Comparison of ENCODE assay signal across 25 mouse cellular contexts in the genomic region with DNA sequence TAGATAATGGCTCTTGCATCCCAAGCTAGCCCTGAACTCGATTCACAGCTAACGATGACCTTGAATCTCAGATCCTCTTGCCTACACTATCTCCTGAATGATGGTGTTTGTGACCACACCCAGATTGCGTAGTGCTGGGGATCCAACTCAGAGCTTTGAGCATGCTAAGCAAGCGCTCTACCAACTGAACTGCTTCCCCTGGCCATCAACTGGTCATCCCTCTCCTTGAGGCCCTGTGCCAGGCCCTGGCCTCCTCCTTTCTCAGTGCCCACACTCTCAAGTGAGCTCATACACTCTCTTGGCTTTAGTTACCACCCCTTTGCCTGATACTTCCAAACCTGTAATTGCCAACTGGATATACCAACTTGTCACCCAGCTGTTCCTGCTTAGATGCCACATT. TPM values are rescaled to one million over a fixed set of nuclear protein-coding genes. Genes with fewer than 3 reads are reported as not detected.
A peak's percentile ranks its signal among the peaks of the same experiment; 100 is the strongest.
DNase-seq lines count a peak whose midpoint lies in the region; ATAC-seq and TF ChIP-seq lines count a peak whose summit lies in the region.
"Had no signal": no experiment of that assay in that cellular context is flagged by ENCODE, and none has a peak within 500 bp of the region (broad histone marks: within the 10 kb centered on the region; RNA-seq: fewer than 3 reads in every experiment).

No protein-coding gene starts in this region.

- H3ac ChIP-seq in myocyte (ENCODE audit: control insufficient read depth, insufficient read length): no peak overlapping the region

- no peaks in the 10 kb centered on the region for H3K27me3 ChIP-seq in myocyte (ENCODE audit: control insufficient read depth, insufficient read depth, insufficient read length)
- H3K27me3 ChIP-seq in midbrain, embryonic 14.5 days (ENCODE audit: control insufficient read depth, insufficient read depth, low read length): no peaks in the 10 kb centered on the region
- H3K27me3 ChIP-seq in hindbrain, embryonic 14.5 days (ENCODE audit: control insufficient read depth, insufficient read depth, low read length): no peaks in the 10 kb centered on the region
- H3K27me3 ChIP-seq: embryonic facial prominence, embryonic 15.5 days; forebrain, embryonic 12.5 days; Patski had no signal

- H3K36me3 ChIP-seq in myocyte (ENCODE audit: control insufficient read depth, insufficient read depth): no peaks in the 10 kb centered on the region
- H3K36me3 ChIP-seq in midbrain, embryonic 14.5 days (ENCODE audit: control insufficient read depth, insufficient read depth, low read length): no peaks in the 10 kb centered on the region
- H3K36me3 ChIP-seq in hindbrain, embryonic 14.5 days (replicated peaks; ENCODE audit: control insufficient read depth, insufficient read depth): no peaks in the 10 kb centered on the region
- H3K36me3 ChIP-seq: embryonic facial prominence, embryonic 13.5 days; embryonic facial prominence, embryonic 15.5 days; forebrain, embryonic 10.5 days; forebrain, embryonic 12.5 days; G1E had no signal

- H3K9ac ChIP-seq in midbrain, embryonic 14.5 days (replicated peaks; ENCODE audit: low read length): no peak overlapping the region
- no peak overlapping the region for H3K9ac ChIP-seq in hindbrain, embryonic 14.5 days
- H3K9ac ChIP-seq: embryonic facial prominence, embryonic 13.5 days; embryonic facial prominence, embryonic 15.5 days; forebrain, embryonic 12.5 days had no signal

- 95% methylated on average over 4 of the region's 4 CpGs for WGBS in midbrain, embryonic 14.5 days
- WGBS in hindbrain, embryonic 14.5 days: 93% methylated on average over 4 of the region's 4 CpGs

- no peak overlapping the region for H3K4me2 ChIP-seq in myocyte (ENCODE audit: low read depth)
- no peak overlapping the region for H3K4me2 ChIP-seq in midbrain, embryonic 14.5 days (ENCODE audit: low read length)
- no peak overlapping the region for H3K4me2 ChIP-seq in hindbrain, embryonic 14.5 days (replicated peaks)
- H3K4me2 ChIP-seq: embryonic facial prominence, embryonic 13.5 days; embryonic facial prominence, embryonic 15.5 days; forebrain, embryonic 12.5 days had no signal

- no peak for TF ChIP-seq POLR2A in myocyte (IDR thresholded peaks at IDR 0.05; ENCODE audit: insufficient read length, low read depth)

- no peak for ATAC-seq in midbrain, embryonic 14.5 days (ENCODE audit: low FRiP score, low TSS enrichment)
- ATAC-seq in hindbrain, embryonic 14.5 days (ENCODE audit: low FRiP score): no peak
- ATAC-seq: activated CD4-positive, CD25-positive, alpha-beta regulatory T cell, adult 4 months; forebrain, embryonic 14.5 days; forebrain, embryonic 16.5 days; Patski had no signal

- no peaks in the 10 kb centered on the region for H3K79me2 ChIP-seq in myocyte (ENCODE audit: control insufficient read depth, insufficient read depth)

- H3K4me3 ChIP-seq in myocyte: no peak overlapping the region
- H3K4me3 ChIP-seq in midbrain, embryonic 14.5 days (replicated peaks; ENCODE audit: low read depth, low read length): no peak overlapping the region
- no peak overlapping the region for H3K4me3 ChIP-seq in hindbrain, embryonic 14.5 days (replicated peaks; ENCODE audit: low read length)
- H3K4me3 ChIP-seq: embryonic facial prominence, embryonic 13.5 days; embryonic facial prominence, embryonic 15.5 days; erythroblast, embryonic 14.5 days; forebrain, embryonic 10.5 days; forebrain, embryonic 12.5 days had no signal

- DNase-seq in heart, adult 11 months: peak; percentile 87
- DNase-seq in heart, postnatal 4 days: no peak
- DNase-seq in brain, adult 2 months (ENCODE audit: low read depth, low spot score): peak; percentile 41
- no peak for DNase-seq in midbrain, embryonic 14.5 days
- no peak for DNase-seq in hindbrain, embryonic 14.5 days (ENCODE audit: low spot score)
- DNase-seq: adrenal gland, adult 8-10 months; adrenal gland, postnatal 14 days; cerebellum, adult 11 months; cerebellum, adult 18-20 months; cerebellum, adult 8-10 months; cerebellum, adult 9-11 months; cerebellum, postnatal 14 days; cerebellum, postnatal 36 days; embryo, embryonic 11 days had no signal

- peaks cover 6% of the 10 kb centered on the region for H3K4me1 ChIP-seq in midbrain, embryonic 14.5 days (ENCODE audit: control insufficient read depth, insufficient read depth, low read length)
- peaks cover 2% of the 10 kb centered on the region for H3K4me1 ChIP-seq in hindbrain, embryonic 14.5 days (replicated peaks; ENCODE audit: control insufficient read depth, insufficient read depth, low read length)
- H3K4me1 ChIP-seq: embryonic facial prominence, embryonic 13.5 days; embryonic facial prominence, embryonic 15.5 days had no signal

- no peaks in the 10 kb centered on the region for H3K9me3 ChIP-seq in midbrain, embryonic 14.5 days (ENCODE audit: control insufficient read depth, low read length)
- H3K9me3 ChIP-seq in hindbrain, embryonic 14.5 days (ENCODE audit: control insufficient read depth, low read length): no peaks in the 10 kb centered on the region
- H3K9me3 ChIP-seq: embryonic facial prominence, embryonic 13.5 days; embryonic facial prominence, embryonic 15.5 days; forebrain, embryonic 10.5 days; forebrain, embryonic 12.5 days; G1E had no signal

- no peak overlapping the region for H3K27ac ChIP-seq in midbrain, embryonic 14.5 days (replicated peaks; ENCODE audit: low read depth, low read length)
- H3K27ac ChIP-seq in hindbrain, embryonic 14.5 days: no peak overlapping the region
- H3K27ac ChIP-seq: embryonic facial prominence, embryonic 13.5 days; embryonic facial prominence, embryonic 15.5 days; forebrain, embryonic 10.5 days; forebrain, embryonic 12.5 days had no signal

TF ChIP-seq in myocyte, 11 proteins besides CTCF, POLR2A, EP300 and RAD21:
- TF ChIP-seq MAX (IDR thresholded peaks at IDR 0.05; ENCODE audit: low read depth) (no peak), MYOG (IDR thresholded peaks at IDR 0.05; ENCODE audit: control insufficient read depth in 1 of 3, insufficient read depth in 1 of 3, insufficient read length in 2 of 3, low read depth in 2 of 3) (peak in 1 of 3 experiments; percentile 24), MYOD1 (IDR thresholded peaks at IDR 0.05; ENCODE audit: control insufficient read depth in 1 of 3, insufficient read length in 2 of 3, low read depth in 2 of 3) (peak in 2 of 3 experiments; percentile 35 to 53), CEBPB (IDR thresholded peaks at IDR 0.05; ENCODE audit: insufficient read depth, poor library complexity, severe bottlenecking) (no peak)
TF ChIP-seq in myocyte: peak in this region for 2.

RNA-seq across cellular contexts. Expression of a gene that starts 22.0 kb away (rescaled TPM):
- 10 to 100 TPM; 32.6 to 35.7 TPM for total RNA-seq in heart, postnatal 4 days (2021)
- polyA plus RNA-seq in myocyte (2012; fragmentation: generic; extraction: Trizol): 4.1 TPM
- polyA plus RNA-seq in midbrain, embryonic 14.5 days (2014; fragmentation: Nextera tagmentation; extraction: Ambion mirVana): 48.8 and 64.2 TPM in 2 replicates
- 42.1 and 45.5 TPM in 2 replicates for polyA plus RNA-seq in hindbrain, embryonic 14.5 days (2014; fragmentation: Nextera tagmentation; extraction: Ambion mirVana)
- polyA plus RNA-seq: erythroblast, embryonic 14.5 days had no signal

RNA-seq across cellular contexts. Expression of a gene that starts 24.0 kb away (rescaled TPM):
- total RNA-seq in heart, postnatal 4 days (2021): 10 to 100 TPM; 20.1 to 22.8 TPM
- 0.12 TPM for polyA plus RNA-seq in myocyte (2012; fragmentation: generic; extraction: Trizol)
- 6.2 and 7.6 TPM in 2 replicates for polyA plus RNA-seq in midbrain, embryonic 14.5 days (2014; fragmentation: Nextera tagmentation; extraction: Ambion mirVana)
- 7.6 and 9.9 TPM in 2 replicates for polyA plus RNA-seq in hindbrain, embryonic 14.5 days (2014; fragmentation: Nextera tagmentation; extraction: Ambion mirVana)
- polyA plus RNA-seq: G1E, Patski had no signal

Comparison
In these comparisons a context has a peak if more than half of its experiments do, and no peak if none do; other contexts are left out.
1. DNase-seq: peak in heart, adult 11 months (single experiment) and brain, adult 2 months (single experiment); none in heart, postnatal 4 days (single experiment), midbrain, embryonic 14.5 days (single experiment) and hindbrain, embryonic 14.5 days (single experiment).